16 mouse cellular contexts compared by ENCODE assay signal in the genomic region with DNA sequence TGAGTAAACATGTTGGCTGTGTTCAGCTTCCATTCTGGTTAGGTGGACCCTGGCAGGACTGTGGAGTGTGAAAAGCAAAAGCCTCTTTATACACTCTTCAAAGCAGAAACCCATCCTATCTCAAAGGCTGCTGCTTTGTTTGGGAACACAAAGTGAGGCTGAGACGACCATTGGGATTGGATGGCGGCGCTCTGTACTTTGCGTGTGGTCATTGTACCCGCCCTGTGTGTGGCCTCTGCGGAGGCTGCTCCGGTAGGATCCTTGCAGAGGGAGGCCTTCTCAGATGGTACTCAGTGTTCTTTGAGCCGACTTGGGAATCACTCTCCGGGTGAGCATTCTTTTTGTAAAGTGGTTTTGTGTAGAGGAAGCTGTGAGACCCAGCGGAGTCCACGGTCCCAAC.
"Had no signal": no experiment of that assay in that cellular context is flagged by ENCODE, and none has a peak within 500 bp of the region (broad histone marks: within the 10 kb centered on the region; RNA-seq: fewer than 3 reads in every experiment).

No protein-coding gene starts in this region.

- DNase-seq: kidney, adult 9 months; kidney, postnatal 4 days; left cerebral cortex, postnatal 4 days; lung, adult 2 months; lung, postnatal 36 days; retina, postnatal 1 day; right cerebral cortex, postnatal 4 days; spleen, adult 18-20 months; thymus, adult 18-20 months; thymus, postnatal 14 days had no signal

- H3K27ac ChIP-seq: kidney, postnatal 0 days; layer of hippocampus, adult 2 months; limb, embryonic 13.5 days; liver, embryonic 15.5 days; neural tube, embryonic 13.5 days had no signal

- H3K4me3 ChIP-seq: layer of hippocampus, adult 2 months; limb, embryonic 13.5 days; liver, embryonic 15.5 days; neural tube, embryonic 13.5 days had no signal

- H3K9me3 ChIP-seq: limb, embryonic 13.5 days; liver, embryonic 15.5 days; neural tube, embryonic 13.5 days had no signal

- H3K9ac ChIP-seq: limb, embryonic 13.5 days; liver, embryonic 15.5 days; neural tube, embryonic 13.5 days had no signal

- H3K4me2 ChIP-seq: limb, embryonic 13.5 days; liver, embryonic 15.5 days; neural tube, embryonic 13.5 days had no signal

- H3K36me3 ChIP-seq: limb, embryonic 13.5 days; liver, embryonic 15.5 days; neural tube, embryonic 13.5 days had no signal

- ATAC-seq: lung, postnatal 0 days had no signal

- H3K4me1 ChIP-seq: limb, embryonic 13.5 days; liver, embryonic 15.5 days; neural tube, embryonic 13.5 days had no signal

- H3K27me3 ChIP-seq: limb, embryonic 13.5 days; liver, embryonic 15.5 days; neural tube, embryonic 13.5 days had no signal
